Mouse (Mus musculus) embryo, embryonic 11 days (tissue): Measurements from ENCODE around the gene Ppp2r1b.

ENCODE experiments used
- DNase-seq: peaks from one replicate; pipeline ENCODE4 v3.0.0-alpha.2; 2015

Gene Ppp2r1b

GRCm38 (mm10) chr9:50841079-50841789 is 3.9 kb upstream of the Ppp2r1b start:
- DNase-seq, result no peak

GRCm38 (mm10) chr9:50845547-50845946 is 446 bp downstream of the Ppp2r1b start:
- no peak for DNase-seq

GRCm38 (mm10) chr9:50847133-50847532 is 2.0 kb downstream of the Ppp2r1b start:
- no peak for DNase-seq

- DNase-seq, result no peak
These were observed 2.7 kb downstream of the Ppp2r1b start for GRCm38 (mm10) chr9:50847606-50848368.

DNA sequence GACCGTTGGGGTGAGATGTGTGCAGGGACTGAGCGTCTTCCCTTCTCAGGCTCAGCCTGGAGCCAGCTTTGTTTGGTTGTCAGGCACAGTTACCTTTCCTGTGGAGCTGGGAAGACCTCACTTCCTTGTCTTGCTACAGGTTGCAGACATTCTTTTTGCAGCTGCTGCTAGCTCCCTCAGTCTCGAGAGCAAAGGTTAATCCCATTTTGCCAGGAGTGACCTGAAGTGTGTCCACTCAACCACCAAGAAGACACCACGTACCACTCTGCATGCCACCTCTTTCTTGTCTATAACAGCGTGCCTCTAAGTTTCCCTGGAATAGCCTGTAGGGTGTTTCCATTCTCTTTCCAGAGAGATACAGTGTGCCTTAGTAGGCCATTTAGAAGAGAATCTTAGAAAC is 3.7 kb downstream of the Ppp2r1b start:
- no peak for DNase-seq

GRCm38 (mm10) chr9:50849249-50849648 is 4.1 kb downstream of the Ppp2r1b start:
- DNase-seq, result peak; percentile 92

DNA sequence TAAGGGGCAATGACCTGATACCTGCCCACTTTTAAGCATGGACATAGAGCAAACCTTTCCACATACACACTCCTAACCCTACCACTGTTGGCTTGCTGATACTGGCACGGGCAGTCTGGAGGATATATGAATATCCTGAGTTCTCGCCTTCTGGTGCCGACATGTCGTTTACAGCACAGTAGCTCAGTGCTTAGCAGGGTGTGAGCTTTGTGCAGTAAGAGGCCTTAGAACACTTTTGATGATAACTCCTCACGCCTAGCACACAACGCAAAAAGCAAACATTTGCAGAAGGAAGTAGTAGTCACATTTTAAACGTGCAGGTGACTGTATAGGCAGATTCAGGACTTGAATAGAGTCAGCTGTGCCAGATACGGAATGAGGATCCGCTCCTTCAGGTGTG is 4.7 kb downstream of the Ppp2r1b start:
- DNase-seq, result no peak

DNA sequence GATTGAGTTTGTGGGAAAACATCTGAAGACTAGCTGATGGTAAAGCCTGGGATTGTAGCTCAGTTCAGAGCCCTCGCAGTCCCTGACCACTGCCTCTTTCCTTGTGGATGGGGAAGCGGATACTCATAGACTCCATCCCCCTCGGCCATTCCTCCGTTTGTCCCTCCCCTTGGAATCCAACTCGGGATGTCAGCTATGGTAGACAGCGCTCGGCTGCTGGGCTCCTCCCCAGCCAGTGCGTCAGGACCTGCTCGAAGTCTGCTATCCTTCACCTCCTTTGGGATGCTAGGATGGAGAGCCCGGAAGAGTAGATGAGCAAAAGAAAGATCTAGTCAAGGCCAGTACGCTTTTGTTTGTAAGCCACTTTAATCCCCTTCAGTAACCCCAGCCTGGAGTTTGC is 5.2 kb downstream of the Ppp2r1b start:
- DNase-seq, result peak; percentile 20

GRCm38 (mm10) chr9:50850713-50851112 is 5.6 kb downstream of the Ppp2r1b start:
- DNase-seq, result no peak

DNA sequence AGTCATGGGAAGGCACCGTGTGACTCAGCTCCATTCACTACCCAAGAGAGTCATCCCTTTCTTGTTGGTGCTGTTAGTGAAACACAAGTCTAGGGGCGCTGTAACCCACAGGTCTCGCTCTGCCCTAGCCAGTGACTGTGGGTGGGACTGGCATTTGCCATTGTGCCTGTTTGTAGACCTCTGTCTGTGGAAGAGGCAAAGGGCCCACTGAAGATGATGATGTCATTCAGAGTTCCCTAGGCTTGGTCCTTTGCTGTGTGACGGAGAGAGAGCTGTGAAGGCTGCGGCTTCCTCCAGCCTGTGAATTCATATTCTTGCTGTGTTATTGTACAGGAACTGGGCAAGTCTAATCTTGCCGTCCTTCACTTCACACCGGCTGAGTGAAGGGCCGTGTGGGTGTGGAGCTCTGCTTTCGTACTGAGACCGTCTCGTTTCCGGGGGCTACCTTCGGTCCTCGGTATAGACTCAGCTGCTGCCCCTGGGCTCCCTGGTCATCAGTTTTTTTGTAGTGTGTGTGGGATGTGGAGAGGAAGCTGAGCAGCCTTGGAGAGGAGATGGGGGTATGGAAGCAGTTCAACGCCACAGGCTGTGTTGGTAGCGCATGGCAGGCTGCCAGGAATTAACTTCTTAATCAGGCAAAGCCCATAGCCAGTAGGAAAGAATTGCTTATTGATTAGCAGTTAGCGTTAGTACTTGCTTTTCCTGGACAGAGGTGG is 7.7 kb downstream of the Ppp2r1b start:
- no peak for DNase-seq

- peak; percentile 9 for DNase-seq
These were observed 9.3 kb downstream of the Ppp2r1b start for GRCm38 (mm10) chr9:50854376-50854775.

DNA sequence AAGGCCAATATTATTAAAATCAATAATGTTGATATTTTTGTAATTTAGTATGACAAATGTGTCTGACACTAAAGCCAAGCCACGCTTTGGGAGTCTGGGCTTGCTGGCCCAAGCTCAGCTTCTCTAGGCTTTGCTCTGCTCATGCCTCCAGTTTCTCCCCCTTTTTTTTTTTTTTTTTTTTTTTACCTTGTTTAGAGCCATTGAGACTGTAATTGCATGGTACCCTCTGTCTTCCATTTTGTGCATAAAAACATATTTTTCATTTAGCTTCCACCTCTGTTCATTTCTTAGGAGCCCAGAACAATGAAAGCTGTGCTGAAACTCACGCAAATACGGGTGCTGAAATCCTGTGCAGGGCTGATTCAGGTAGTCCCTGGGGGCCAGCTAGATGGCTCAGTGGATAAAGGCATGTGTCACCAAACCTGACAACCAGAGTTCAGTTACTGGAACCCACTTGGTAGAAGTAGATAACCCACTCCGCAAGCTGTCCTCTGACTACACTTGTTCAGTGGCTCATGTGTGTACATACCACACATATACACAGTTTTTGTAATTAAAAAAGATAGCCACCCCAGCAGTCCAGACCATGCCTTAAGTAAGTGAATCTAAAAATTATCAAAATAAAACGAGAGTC is 10.1 kb downstream of the Ppp2r1b start:
- no peak for DNase-seq

- no peak for DNase-seq
These were observed 10.7 kb downstream of the Ppp2r1b start for GRCm38 (mm10) chr9:50855780-50856179.

DNA sequence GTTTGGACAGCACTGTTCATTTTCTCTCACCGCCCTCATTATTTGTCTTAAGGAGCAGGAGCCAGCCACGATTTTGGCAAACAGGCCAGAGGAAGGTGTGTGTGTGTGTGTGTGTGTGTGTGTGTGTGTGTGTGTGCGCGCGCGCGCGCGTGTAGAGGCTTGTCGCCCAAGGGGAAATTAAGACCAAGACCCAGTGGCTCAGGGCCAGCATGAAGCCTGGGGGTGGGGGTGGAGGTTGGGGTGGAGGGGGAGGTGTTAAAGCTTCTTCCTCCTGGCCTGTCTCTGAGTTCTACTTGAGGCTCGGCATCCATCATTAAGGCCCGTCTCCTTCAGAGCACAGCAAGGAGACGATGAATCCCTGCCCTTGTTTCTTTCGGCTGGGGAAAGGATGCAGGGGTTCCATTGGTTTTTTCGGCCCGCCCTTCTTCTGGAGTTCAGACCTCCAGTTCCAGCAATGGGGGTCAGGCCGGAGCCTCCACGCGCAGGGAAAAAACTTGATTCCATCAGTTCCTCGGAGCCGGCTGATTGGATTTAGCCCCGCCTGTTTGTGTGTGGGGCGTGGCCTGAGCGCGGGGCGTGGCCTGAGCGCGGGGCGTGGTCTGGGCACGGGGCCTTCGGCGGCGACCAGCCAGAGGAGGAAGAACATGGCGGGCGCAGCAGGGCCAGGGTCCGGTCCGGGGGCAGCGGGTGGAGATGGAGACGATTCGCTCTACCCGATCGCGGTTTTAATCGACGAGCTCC is 11.4 kb downstream of the Ppp2r1b start:
- DNase-seq, result peak; percentile 93

GRCm38 (mm10) chr9:50857082-50857641 is 12.1 kb downstream of the Ppp2r1b start:
- DNase-seq, result no peak

DNA sequence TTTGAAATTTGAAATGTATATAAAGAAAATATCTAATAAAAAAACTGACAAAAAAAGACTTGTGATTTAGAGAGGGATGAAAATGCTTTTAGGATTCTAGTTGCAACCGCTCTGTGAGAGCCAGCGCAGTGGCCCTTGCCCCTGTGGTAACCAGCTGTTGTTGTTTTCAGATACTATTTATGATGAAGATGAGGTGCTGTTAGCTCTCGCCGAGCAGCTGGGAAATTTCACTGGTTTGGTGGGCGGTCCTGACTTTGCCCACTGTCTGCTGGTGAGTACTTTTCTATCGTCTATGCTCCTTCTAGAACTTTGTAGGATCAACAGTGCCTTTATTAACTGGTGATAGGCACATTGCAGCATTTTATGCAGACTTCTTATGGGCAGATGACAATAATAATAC is 13.6 kb downstream of the Ppp2r1b start:
- DNase-seq, result no peak

GRCm38 (mm10) chr9:50861119-50861839 is 16.2 kb downstream of the Ppp2r1b start:
- no peak for DNase-seq

- DNase-seq, result no peak
These were observed 18.7 kb downstream of the Ppp2r1b start for GRCm38 (mm10) chr9:50863824-50864223.

DNA sequence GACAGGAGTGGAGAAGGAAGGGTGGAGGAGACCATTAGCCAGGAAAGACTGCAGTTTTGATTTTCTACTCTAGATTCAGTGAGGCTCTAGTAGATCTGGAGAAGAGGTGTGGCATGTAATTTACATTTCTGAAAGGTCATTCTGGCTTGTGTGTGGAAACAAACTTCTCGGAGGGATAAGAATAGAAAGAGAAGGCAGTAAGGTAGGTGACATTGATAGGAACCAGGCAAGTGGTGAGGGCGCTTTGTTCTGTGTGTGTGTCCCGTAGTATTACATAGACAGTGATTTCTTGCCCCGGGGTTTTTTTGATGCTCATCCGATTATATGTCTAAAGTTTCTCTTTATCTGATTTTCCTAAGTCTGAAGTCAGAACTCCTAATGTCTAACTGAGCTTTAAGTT is 19.8 kb downstream of the Ppp2r1b start:
- no peak for DNase-seq

DNA sequence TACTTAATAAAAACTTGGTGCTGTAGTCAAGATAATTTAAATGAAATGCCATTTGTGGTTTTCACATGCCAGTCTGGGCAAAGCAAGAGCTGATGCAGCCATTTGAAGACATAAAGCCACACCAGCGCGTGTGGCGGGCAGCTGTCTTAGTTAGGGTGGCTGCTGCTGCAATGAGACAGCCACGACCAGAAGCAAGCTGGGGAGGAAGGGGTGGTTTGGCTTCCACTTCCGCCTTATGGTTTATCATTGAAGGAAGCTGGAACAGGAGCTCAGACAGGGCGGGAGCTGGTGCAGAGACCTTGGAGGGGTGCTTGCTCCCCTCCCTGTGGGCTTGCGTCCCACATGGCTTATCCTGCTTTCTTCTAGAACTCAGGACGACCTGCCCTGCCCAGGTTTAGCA is 20.7 kb downstream of the Ppp2r1b start:
- no peak for DNase-seq

DNA sequence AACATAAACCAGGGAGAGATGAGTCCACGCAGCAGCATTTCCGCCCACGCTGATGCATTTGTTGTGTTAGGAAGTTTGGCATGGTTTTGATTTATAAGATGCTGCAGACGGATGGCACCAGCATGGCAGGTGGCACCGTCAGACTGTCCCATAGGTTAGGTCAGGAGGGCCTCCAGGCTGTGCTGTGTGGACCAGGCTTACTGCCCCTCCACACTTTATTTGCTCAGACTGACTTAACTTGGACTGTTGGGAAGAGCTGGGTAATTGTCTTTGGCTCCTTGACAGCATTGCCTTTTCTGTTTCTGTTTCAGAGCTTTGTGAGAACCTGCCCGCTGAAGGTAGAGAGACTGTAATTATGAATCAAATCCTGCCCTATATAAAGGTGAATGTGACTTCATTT is 21.9 kb downstream of the Ppp2r1b start:
- DNase-seq, result no peak

- no peak for DNase-seq
These were observed 23.1 kb downstream of the Ppp2r1b start for GRCm38 (mm10) chr9:50868182-50868581.
